Mouse (Mus musculus): ENCODE measurements around the gene Pitpnc1.

Gene Pitpnc1

DNA sequence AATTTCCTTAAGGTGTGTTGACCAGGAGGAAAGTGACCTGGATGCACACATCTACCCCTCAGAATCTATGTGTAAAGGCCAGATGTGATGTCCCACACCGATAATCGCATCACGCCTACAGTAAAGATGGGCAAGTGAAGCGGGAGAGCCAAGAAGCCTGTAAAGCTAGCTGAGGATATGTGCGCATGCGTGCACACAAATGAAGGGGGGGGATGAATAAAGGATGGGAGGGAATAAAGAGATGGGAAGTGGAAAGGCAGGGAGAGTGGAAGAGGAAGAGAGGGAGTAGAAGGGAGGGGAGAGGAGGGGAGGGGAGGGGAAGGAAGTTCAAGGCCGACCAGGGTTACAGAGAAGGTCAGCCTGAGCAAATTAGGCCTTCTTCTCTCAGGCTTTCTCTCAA lies 61.6 kb downstream of the Pitpnc1 start:
- no peak for DNase-seq (ENCODE audit: low read depth, low spot score)

DNA sequence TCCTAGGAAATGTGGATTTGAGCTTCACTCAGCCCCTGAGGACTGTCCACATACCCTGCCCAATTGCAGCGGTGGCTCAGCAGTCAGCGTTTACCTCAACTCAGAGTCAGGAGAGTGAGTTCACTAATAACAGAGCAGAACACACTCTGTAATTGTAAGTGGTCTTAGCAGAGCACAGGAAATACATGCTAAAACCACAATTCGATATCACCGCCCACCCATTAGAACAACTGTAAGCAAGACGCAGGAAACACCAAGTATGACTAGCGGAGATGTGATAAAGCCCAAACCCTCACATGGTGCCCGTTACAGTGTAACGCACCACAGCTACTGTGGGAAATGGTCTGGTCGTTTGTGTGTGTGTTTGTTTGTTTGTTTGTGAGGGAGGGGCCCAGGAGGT lies 62.8 kb downstream of the Pitpnc1 start:
- DNase-seq (ENCODE audit: low read depth, low spot score): no peak

DNA sequence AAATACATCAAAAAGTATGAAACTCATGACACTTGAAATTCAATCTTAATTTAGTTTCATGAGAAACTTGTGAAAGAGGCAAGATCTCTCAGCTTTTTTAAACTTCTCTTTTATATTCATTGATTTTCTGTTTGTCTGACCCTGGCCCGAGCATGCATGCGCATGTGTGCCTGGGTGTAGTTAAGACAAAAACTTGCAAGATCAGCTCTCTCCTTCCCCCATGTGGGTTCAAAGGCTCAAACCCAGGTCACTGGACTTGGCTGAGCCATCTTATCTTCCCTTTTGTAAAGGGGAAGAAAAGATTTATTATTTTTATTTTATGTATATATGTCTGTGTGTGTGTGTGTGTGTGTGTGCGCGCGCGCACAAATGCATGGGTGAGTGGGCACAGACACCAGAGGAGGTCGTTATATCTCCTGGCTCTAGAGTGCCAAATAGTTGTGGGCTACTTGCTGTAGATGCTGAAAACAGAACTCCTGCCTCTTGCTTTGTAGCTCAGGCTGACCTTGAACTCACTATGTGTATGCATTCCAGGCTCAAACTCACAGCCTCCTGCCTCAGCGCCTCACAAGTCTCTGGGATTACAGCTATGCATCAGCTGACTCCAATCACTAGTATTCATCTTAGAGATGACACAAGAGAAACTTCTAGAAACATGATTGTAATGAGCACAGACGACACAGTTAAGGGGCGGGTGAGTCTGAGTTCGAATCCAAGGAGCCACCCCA lies 64.7 kb downstream of the Pitpnc1 start:
- no peak for DNase-seq (ENCODE audit: low read depth, low spot score)

DNA sequence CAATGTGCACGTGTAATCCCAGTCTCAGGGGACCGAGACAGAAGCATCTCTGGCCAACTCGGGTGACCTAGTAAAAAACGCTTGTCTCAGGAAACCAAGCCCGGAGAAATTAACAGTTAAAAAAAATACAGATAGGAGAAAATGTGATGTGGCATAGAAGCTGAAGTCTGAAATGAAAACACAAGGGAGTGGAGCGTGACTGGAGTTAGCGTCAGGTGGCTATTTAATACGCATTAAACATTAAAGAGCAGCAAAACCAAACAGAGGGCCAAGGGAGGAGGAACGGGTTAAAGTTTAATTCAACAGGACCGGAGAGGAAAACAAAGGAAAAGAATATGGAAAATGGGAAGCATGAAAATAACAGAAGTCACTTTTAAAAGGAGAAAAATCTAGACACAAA lies 67.2 kb downstream of the Pitpnc1 start:
- no peak for DNase-seq (ENCODE audit: low read depth, low spot score)

DNA sequence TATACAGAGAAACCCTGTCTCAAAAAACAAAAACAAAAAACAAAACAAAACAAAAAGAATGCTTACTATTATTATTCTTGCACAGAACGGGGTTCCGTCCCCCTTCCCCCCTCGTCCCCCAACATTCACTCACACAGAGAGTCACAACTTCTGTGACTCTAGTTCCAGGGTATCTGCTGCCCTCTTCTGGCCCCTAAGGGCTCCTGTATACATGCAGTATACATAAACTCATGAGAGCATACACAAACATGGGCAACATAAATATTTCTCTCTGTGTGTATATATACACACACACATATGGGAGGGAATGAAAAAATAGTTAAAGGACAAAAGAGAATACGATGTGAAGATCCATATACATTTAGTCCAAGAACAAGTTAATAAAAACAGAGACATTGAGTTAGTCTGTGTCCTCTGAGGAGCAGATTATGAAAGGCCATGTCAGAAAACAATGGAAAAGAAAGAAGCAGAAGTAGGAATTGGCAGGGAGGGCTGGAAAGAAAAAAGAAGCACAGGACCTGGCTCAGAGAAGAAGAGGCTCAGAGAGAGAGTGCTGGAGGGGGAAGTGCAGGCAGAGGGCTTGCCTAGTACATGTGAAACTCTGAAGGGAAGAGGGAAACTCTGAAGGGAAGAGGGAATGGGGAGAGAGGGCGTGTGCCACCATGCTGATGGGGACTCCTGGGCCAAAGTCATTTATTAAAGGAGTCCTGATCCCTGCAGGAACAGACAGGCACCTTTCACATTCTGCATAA lies 68.5 kb downstream of the Pitpnc1 start:
- DNase-seq (ENCODE audit: low read depth, low spot score): no peak

DNA sequence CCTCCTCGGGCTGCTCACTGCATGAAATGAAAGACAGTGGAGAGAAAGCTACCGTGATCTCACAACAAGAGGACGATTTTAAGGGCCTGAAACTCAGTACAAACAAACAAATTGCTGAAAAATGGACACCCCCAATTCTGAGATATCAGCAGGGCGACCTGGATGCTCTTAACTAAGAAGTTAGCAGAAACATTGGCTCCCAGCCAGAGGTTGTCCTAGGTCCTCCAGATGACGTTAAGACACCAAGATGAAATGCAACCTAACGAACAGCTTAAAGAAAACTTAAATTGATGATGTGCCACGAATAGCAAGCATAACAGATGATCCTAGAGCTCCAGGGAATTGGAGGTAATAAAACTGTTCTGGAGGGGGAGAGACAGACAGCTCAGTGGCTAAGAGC lies 69.7 kb downstream of the Pitpnc1 start:
- no peak for DNase-seq (ENCODE audit: low read depth, low spot score)

DNA sequence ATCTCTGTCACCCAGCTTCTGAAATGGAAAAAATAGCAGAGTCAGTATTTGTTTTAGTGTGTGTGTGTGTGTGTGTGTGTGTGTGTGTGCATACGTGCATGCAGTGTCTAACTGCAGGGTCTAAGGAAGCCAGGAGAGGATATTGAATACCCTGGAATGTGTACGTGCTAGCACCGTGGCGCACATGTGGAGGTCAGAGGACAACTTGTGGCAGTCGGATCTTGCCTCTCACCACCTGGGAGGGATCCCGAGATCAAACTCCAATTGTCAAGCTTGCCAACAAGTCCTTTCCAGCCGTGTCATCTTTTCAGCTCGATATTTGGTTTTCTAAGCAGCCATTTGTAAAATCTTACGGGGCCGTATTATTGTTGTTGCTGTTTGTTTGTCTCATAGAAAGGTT lies 70.5 kb downstream of the Pitpnc1 start:
- no peak for DNase-seq (ENCODE audit: low read depth, low spot score)

DNA sequence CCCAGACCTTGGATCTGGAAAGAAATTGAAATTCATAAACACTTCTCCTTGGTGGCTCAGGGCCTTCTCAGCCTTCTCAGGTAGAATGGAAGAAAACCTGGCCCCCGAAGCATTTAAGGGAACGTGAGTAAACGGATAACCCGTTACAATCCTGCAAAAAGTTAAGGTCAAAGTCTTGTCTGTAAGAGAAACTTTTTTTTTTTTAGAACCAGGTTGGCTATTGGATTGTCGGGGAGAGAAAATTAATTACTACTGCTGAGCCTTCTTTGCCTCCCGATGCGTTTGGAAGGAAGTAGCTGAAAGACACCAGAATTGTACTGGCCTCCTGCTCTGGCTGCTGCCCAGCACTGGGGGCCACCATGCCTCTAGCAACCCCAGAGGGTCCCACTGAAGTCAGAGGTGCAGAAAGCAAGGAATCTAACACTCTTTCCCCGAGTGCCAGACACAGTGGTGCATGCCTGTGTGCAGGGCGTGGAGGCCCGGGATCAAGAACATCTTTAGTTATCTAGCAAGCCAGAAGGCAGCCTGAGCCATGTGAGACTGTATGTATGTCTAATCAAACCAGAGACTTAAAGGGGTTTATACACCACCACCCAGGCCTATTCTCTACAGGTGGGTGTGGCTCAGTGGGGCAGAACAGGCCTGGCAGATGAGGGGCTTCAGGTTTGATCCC lies 73.0 kb downstream of the Pitpnc1 start:
- no peak for DNase-seq (ENCODE audit: low read depth, low spot score)

DNA sequence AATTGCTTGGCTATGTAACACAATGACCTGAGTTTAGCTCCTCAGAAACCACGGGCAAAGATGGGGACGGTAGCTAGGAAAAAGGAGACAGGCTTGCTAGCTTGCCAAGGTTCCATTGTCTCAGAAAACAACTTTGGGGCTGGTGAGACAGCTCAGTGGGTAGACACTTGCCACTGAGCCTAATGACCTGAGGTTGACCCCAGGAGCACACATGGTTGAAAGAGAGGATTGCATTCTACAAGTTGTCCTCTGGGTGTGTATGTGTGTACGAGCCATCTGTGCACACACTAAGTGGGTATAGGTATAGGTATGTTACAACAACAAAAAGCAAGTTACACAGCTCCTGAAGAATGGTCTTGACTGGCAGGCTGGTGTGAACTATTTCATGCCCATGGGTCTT lies 76.3 kb downstream of the Pitpnc1 start:
- no peak for DNase-seq (ENCODE audit: low read depth, low spot score)

DNA sequence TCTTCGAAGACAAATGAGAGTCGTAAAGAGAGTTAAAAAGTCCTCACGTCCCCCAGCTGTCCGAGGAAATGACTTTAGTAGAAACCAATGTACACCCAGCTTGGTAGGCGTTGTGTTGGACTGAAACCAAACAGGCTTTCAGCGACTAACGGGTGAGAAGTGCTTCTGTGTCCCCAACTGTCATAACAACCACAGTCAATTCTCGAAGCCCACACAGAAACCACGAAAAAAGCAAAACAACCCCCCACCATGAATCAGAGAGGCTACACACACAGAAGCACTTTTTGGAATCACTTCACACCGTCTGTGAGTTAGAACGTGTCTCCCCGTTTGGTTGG lies 76.7 kb downstream of the Pitpnc1 start:
- no peak for DNase-seq (ENCODE audit: low read depth, low spot score)

DNA sequence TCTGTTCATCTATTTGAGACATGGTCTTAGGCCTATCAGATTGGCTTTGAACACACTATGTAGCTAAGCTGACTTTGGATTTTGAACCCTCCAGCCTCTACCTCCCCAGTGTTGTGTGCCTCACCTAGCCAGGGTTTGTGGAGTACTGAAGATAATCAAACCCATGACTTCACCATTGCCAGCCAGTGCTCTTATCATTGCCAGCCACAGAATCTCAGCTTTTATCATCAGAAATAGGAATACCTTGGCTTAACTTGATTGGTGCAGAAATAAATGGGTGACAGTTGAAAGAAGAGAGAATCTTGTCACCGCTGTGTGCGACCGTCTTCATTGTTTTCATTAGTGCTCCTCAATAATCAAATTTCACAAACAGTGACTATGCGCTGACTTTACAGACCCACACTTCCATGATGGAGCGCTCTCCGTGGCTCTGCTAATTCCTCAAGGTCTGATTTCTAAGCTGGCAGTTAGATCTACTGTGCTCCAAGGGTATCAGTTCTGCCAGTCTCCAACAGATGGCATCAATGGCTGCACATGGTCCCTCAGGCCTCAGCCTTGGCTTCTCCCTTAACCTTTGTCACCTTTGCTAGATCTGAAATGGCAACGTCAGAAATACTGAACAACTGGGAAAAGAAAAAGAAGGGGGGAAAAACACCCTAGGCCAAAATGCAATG lies 77.2 kb downstream of the Pitpnc1 start:
- no peak for DNase-seq (ENCODE audit: low read depth, low spot score)

DNA sequence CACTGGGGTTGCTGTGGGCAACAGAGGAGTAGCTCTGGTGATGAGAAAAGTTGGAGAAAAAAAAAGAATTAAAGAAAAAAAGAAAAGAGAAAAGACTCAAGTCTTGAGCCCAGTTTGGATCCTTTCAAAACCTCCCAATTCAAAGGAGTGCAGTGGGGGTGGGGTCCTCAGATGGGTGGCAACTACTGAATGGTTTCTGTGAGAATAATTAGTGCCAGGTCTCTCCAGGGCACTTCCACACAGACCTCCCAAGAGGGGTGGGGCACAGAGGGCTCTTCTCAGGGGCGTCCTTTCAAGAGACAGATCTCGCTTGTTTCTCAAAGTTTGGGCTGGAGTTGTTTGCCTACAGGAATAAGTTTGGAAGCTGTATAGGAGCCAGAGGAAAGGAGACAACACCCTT lies 80.0 kb downstream of the Pitpnc1 start:
- no peak for DNase-seq (ENCODE audit: low read depth, low spot score)

DNA sequence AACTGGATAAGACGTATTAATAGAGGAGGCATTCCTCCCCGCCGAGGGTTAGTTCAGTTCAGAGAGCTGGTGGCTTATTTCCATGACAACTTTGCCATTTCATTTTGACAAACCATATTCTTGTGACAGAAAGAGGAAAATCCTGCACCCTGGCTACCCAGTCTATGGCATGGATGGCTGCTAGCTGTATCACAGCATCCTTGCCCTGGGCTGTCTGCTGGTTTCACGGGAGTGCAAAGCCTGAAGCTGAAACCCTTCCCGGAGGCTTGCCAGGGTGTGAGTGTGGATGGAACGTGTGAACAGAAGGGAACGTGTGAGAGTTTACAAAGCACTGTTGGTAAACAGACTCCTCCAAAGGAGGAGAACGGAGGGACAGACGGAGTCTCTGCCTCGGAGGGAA lies 80.5 kb downstream of the Pitpnc1 start:
- no peak for DNase-seq (ENCODE audit: low read depth, low spot score)

DNA sequence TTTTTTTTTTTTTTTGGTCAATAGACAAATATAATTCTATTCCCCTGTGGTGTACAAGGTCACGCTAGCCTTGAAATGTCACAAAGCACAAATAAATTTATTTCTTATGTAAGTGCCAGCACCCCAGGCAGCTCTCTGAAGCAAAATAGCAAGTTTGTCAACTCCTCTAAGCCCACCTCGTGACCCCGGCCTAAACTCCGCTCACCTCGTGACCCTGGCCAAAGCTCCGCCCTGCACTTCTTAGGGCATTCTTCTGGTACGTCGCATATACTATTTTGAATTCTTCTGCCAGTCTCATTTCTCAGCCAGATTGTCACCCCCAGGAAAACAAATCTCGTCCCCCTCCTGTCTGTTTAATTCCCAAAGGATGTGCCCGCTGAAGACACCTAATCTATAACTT lies 84.0 kb downstream of the Pitpnc1 start:
- DNase-seq (ENCODE audit: low read depth, low spot score): no peak

DNA sequence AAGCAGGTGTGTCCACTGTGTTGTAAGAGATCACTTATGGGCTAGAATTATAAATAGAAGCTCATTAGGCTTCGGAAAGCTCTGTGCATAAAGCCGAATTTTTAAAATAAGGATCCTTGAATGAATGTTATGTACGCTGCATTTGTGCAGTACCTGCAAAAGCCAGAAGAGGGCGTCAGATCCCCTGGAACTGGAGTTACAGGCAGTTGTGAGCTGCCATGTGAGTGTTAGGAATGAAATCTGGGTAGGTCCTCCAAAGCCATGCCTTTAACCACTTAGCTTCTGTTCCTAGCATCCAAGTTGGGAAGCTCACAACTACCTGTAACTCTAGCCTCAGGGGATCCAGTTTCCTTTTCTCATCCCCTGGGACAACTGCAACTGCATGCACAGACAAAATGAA lies 85.2 kb downstream of the Pitpnc1 start:
- no peak for DNase-seq (ENCODE audit: low read depth, low spot score)

DNA sequence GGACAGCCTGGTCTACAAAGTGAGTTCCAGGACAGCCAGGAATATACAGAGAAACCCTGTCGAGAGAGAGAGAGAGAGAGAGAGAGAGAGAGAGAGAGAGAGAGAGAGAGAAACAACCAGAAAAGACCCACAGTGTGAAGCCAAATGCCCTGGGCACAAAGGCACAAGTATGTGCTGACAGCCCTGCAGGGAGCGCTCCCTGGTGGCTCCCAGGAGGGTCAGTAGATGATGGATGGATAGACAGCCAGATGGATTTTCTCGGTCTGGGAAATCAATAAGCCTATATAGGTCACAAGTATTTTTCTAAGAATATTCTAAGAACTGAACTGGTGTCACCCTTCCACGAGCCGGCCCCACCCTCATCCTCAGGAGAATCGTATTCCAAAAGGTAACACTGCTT lies 86.5 kb downstream of the Pitpnc1 start:
- no peak for DNase-seq (ENCODE audit: low read depth, low spot score)

DNA sequence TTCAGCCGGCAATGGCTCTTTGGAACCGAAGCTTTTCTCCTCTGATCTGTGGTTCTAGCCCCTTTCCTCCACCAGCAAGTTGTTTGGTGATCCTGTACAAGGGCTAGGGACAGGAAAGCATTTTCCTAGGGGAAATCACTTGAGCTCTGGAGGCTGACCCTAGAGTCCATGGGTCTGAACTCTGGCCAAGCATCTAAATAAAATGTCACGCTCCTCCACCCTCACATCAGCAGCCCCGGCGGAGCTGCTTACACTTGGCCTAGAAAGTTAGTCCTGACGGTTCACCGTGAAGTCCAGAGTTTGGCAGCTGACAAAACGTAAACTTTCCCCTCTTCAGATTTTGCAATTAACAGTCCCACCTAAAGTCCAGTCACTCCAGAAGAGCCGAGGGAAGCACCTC lies 90.5 kb downstream of the Pitpnc1 start:
- DNase-seq (ENCODE audit: low read depth, low spot score): no peak

DNA sequence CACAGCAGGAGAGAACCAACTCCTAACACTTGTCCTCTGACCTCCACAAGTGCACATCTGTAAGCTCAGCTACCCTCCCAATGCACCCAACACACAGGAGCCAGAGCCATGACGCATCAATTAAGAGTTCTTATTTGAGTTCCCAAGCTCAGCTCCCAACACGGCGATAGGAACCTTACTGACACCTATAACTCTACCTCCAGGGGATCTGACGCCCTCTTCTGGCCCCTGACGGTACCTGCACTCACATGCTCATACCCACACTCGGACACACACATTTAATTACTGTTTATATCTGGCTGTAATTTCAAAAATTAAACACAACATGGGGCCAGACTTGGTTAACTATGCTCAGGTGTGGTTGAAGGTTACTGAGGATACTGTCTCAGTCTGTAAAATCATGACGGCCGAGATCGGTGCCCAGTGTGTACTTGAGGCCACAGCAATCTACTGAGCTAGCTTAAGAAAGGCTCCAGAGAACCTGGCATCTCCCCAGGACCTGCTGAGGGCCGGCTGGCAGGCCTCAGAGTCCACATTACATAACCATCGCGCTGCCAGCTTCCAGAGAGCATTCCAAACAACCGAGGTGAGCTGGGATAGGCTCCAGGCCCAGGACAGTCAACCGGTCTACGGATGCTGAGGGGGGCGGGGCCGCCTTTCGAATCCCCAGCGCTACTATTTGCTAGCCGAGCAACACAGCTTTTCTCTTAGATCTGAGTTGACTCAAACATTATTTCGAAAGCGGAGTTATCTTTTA lies 91.2 kb downstream of the Pitpnc1 start:
- no peak for DNase-seq (ENCODE audit: low read depth, low spot score)

DNA sequence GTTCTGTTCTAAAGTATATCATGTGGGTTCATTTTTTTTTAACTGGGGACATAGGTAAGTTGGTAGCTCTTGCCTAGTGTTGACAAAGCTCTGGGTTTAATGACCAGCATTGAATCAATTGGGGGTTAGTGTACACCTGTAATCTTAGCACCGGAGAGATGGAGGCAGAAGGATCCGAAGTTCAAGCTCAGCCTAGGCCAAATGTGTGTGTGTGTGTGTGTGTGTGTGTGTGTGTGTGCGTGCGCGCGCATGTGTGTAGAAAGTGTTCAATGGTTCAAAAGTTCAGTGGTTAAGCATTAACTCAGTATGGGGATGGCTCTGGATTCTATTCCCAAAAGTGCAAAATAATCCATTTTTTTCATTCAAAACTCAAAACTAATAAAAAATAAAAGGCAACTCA lies 93.2 kb downstream of the Pitpnc1 start:
- DNase-seq (ENCODE audit: low read depth, low spot score): no peak

DNA sequence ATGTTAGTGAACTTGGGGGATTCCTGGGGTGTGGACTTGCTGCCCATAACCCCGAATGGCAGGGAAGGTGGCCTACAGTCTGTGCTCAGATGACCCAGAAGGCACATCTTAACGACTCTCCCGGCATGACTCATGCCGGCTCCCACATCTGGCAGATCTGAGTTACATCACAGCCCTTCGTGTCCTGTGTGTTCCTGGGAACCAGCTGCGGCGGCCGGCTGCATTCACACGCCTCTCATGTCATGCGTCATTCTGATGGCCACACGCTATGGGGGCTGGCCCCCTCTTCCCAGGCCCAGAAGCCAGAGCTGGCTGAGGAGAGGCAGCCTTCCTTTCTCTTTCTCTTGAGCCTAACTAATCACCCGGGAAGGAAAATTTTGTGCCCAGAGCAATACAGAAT lies 94.2 kb downstream of the Pitpnc1 start:
- peak; percentile 29 for DNase-seq (ENCODE audit: low read depth, low spot score)

DNA sequence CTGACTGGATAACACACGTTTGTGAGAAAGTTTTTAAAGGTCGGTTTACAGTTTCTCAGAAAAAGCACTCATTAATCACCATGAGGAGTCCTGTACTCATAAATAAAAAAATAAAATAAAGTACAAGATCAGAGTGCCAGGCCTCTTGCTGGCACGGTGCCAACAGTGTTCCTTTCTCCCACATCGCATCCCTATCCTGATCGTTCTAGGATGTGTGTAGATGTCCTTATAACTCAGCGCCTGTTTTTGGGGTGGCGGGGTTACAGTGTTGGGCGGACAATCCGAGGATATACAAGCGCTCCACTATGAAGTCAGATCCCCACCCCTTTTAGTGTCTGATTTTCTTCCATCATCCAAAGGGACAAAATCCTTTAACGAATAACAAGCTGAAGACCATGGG lies 94.7 kb downstream of the Pitpnc1 start:
- DNase-seq (ENCODE audit: low read depth, low spot score): no peak

DNA sequence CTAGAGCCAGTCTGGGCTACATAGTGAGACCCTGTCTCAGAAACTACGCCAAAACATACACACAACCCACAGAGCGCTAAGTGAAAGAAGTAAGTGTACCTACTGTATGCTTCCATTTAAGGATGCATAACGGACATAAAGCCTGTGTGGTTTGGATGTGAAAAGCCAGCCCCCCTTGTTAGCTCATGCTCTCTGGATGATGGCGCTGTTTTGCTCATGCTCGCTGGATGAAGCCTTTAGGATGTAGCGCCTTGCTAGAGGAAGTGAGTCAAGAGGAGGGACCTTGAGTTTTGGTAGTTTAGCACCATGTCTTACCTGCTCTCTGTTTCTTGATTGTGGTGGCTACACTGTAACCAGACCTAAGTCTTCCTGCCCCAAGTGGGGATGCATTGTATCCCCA lies 96.9 kb downstream of the Pitpnc1 start:
- no peak for DNase-seq (ENCODE audit: low read depth, low spot score)
